Mouse (Mus musculus) lung, postnatal 0 days (tissue): ENCODE measurements around the gene Tbata.

Source experiments
- CTCF ChIP-seq: IDR thresholded peaks from 2 replicates; pipeline ENCODE4 v1.5.1; 2016; ENCODE audit warnings: antibody characterized with exemption, mild to moderate bottlenecking
- EP300 ChIP-seq: IDR thresholded peaks from 2 replicates; pipeline ENCODE4 v1.6.1; 2016; ENCODE audit warnings: antibody characterized with exemption, mild to moderate bottlenecking, control low read depth

GRCm38 (mm10) chr10:61123276-61123913 is 48.4 kb upstream of the Tbata start:
- TF ChIP-seq CTCF (no peak), EP300 (no peak)
